Mouse (Mus musculus) bone marrow, adult 2 months (tissue): ENCODE measurements around the gene Phtf2.

ENCODE experiments used
- CTCF ChIP-seq: fragments of 200-500 bp; IDR thresholded peaks from 2 replicates; pipeline ENCODE4 v1.5.1; 2011; ENCODE audit warnings: low read length, control low read depth; ENCODE audit not compliant: control insufficient read depth, insufficient read depth
- POLR2A ChIP-seq: fragments of 200-500 bp; IDR thresholded peaks from 2 replicates; pipeline ENCODE4 v1.6.1; 2011; ENCODE audit warnings: low read depth, mild to moderate bottlenecking, control low read depth, low read length, borderline replicate concordance; ENCODE audit not compliant: control insufficient read depth

GRCm38 (mm10) chr5:20748856-20749255 is 133.1 kb downstream of the Phtf2 start:
- no peak for TF ChIP-seq CTCF
- no peak for TF ChIP-seq POLR2A
